Comparison of ENCODE assay signal across 9 mouse cellular contexts in genomic region chr8:125198420-125199196, GRCm38 (mm10).
DNase-seq lines count a peak whose midpoint lies in the region; ATAC-seq and TF ChIP-seq lines count a peak whose summit lies in the region.
"Had no signal": no experiment of that assay in that cellular context is flagged by ENCODE, and none has a peak within 500 bp of the region (broad histone marks: within the 10 kb centered on the region; RNA-seq: fewer than 3 reads in every experiment).

No protein-coding gene starts in this region.

- no peak for ATAC-seq in hindbrain, embryonic 13.5 days (ENCODE audit: low FRiP score)
- no peak for ATAC-seq in hindbrain, postnatal 0 days
- ATAC-seq in embryonic facial prominence, embryonic 13.5 days (ENCODE audit: insufficient number of reproducible peaks, insufficient read depth, low FRiP score, low TSS enrichment, low read depth), result no peak
- no peak for ATAC-seq in intestine, embryonic 16.5 days
- peak; percentile 59; the same call in 1 of the 2 replicates for ATAC-seq in lung, embryonic 16.5 days (ENCODE audit: low read depth)

- no peak for DNase-seq in hindbrain, postnatal 0 days (ENCODE audit: low spot score)
- DNase-seq in cerebellum, adult 18-20 months, result no peak
- no peak for DNase-seq in frontal cortex, postnatal 25 days (ENCODE audit: low spot score in 2 of 2)
- no peak for DNase-seq in gastrocnemius, postnatal 36 days

- H3K27ac ChIP-seq in hindbrain, embryonic 13.5 days, result peak overlapping the region; percentile 41; the same call in 1 of the 2 replicates
- no peak overlapping the region for H3K27ac ChIP-seq in hindbrain, postnatal 0 days
- H3K27ac ChIP-seq in embryonic facial prominence, embryonic 13.5 days, result peak overlapping the region; percentile 55; the same call in 1 of the 2 replicates
- 0 out of 2 replicates have a peak overlapping the region, but pooled peaks have one; percentile 33 for H3K27ac ChIP-seq in intestine, embryonic 16.5 days (ENCODE audit: low read length)
- H3K27ac ChIP-seq in lung, embryonic 16.5 days (ENCODE audit: low read length), result peak overlapping the region; percentile 75

- TF ChIP-seq CTCF in hindbrain, postnatal 0 days (IDR thresholded peaks at IDR 0.05; ENCODE audit: low read depth), result no peak

- H3K9ac ChIP-seq in hindbrain, embryonic 13.5 days, result no peak overlapping the region
- no peak overlapping the region for H3K9ac ChIP-seq in hindbrain, postnatal 0 days (replicated peaks; ENCODE audit: low read length)
- H3K9ac ChIP-seq in embryonic facial prominence, embryonic 13.5 days, result no peak overlapping the region
- no peak overlapping the region for H3K9ac ChIP-seq in intestine, embryonic 16.5 days (ENCODE audit: low read depth, low read length)
- H3K9ac ChIP-seq in lung, embryonic 16.5 days (ENCODE audit: low read length), result no peak overlapping the region; the same call in 1 of the 2 replicates
- H3K9ac ChIP-seq: limb, embryonic 12.5 days had no signal

- WGBS in hindbrain, embryonic 13.5 days, result 77% methylated on average over 9 of the region's 9 CpGs
- WGBS in hindbrain, postnatal 0 days, result 82% methylated on average over 9 of the region's 9 CpGs
- WGBS in embryonic facial prominence, embryonic 13.5 days, result 74% methylated on average over 9 of the region's 9 CpGs
- 73% methylated on average over 9 of the region's 9 CpGs for whole genome bisulfite sequencing in intestine, embryonic 16.5 days
- WGBS in lung, embryonic 16.5 days, result 47% methylated on average over 9 of the region's 9 CpGs

- H3K9me3 ChIP-seq in hindbrain, embryonic 13.5 days, result no peaks in the 10 kb centered on the region
- H3K9me3 ChIP-seq in hindbrain, postnatal 0 days (ENCODE audit: low read length), result no peaks in the 10 kb centered on the region
- H3K9me3 ChIP-seq in embryonic facial prominence, embryonic 13.5 days, result no peaks in the 10 kb centered on the region
- H3K9me3 ChIP-seq in intestine, embryonic 16.5 days (ENCODE audit: control insufficient read depth, low read length), result no peaks in the 10 kb centered on the region
- H3K9me3 ChIP-seq in lung, embryonic 16.5 days (ENCODE audit: control insufficient read depth, low read length), result no peaks in the 10 kb centered on the region
- H3K9me3 ChIP-seq: limb, embryonic 12.5 days had no signal

- intact Hi-C loops in gastrocnemius, postnatal 36 days (cut with DNase I), result no loop called here

- peaks cover 37% of the 10 kb centered on the region for H3K4me1 ChIP-seq in hindbrain, embryonic 13.5 days (replicated peaks)
- peaks cover 4% of the 10 kb centered on the region; the same call in 1 of the 2 replicates for H3K4me1 ChIP-seq in hindbrain, postnatal 0 days (ENCODE audit: insufficient read depth, low read length)
- peaks cover 38% of the 10 kb centered on the region for H3K4me1 ChIP-seq in embryonic facial prominence, embryonic 13.5 days
- peaks cover 7% of the 10 kb centered on the region for H3K4me1 ChIP-seq in intestine, embryonic 16.5 days (ENCODE audit: control insufficient read depth, insufficient read depth, low read length)
- H3K4me1 ChIP-seq in lung, embryonic 16.5 days (replicated peaks; ENCODE audit: control insufficient read depth, insufficient read depth, low read length), result no peaks in the 10 kb centered on the region; the same call in 1 of the 2 replicates

- no peak overlapping the region for H3K4me2 ChIP-seq in hindbrain, embryonic 13.5 days
- no peak overlapping the region for H3K4me2 ChIP-seq in hindbrain, postnatal 0 days (ENCODE audit: low read depth, low read length)
- H3K4me2 ChIP-seq in embryonic facial prominence, embryonic 13.5 days, result no peak overlapping the region
- no peak overlapping the region for H3K4me2 ChIP-seq in intestine, embryonic 16.5 days (ENCODE audit: low read depth, low read length)
- no peak overlapping the region for H3K4me2 ChIP-seq in lung, embryonic 16.5 days (ENCODE audit: low read depth, low read length)
- H3K4me2 ChIP-seq: limb, embryonic 12.5 days had no signal

- peaks cover 11% of the 10 kb centered on the region for H3K27me3 ChIP-seq in hindbrain, embryonic 13.5 days
- H3K27me3 ChIP-seq in hindbrain, postnatal 0 days (ENCODE audit: insufficient read depth, low read length), result no peaks in the 10 kb centered on the region
- peaks cover 18% of the 10 kb centered on the region; the same call in 1 of the 2 replicates for H3K27me3 ChIP-seq in embryonic facial prominence, embryonic 13.5 days
- H3K27me3 ChIP-seq in intestine, embryonic 16.5 days (replicated peaks; ENCODE audit: control insufficient read depth, insufficient read depth, low read length), result no peaks in the 10 kb centered on the region
- H3K27me3 ChIP-seq in lung, embryonic 16.5 days (ENCODE audit: control insufficient read depth, insufficient read depth, low read depth, low read length), result no peaks in the 10 kb centered on the region

- no peak overlapping the region for H3K4me3 ChIP-seq in hindbrain, embryonic 13.5 days
- H3K4me3 ChIP-seq in hindbrain, postnatal 0 days (ENCODE audit: low read length), result no peak overlapping the region
- H3K4me3 ChIP-seq in embryonic facial prominence, embryonic 13.5 days, result no peak overlapping the region
- H3K4me3 ChIP-seq in intestine, embryonic 16.5 days (ENCODE audit: low read length), result no peak overlapping the region
- no peak overlapping the region for H3K4me3 ChIP-seq in lung, embryonic 16.5 days (ENCODE audit: low read length)
- H3K4me3 ChIP-seq: limb, embryonic 12.5 days had no signal

- no peaks in the 10 kb centered on the region for H3K36me3 ChIP-seq in hindbrain, embryonic 13.5 days
- H3K36me3 ChIP-seq in hindbrain, postnatal 0 days (ENCODE audit: insufficient read depth, low read length), result no peaks in the 10 kb centered on the region
- no peaks in the 10 kb centered on the region for H3K36me3 ChIP-seq in embryonic facial prominence, embryonic 13.5 days
- H3K36me3 ChIP-seq in intestine, embryonic 16.5 days (ENCODE audit: control insufficient read depth, insufficient read depth, low read length), result no peaks in the 10 kb centered on the region
- no peaks in the 10 kb centered on the region for H3K36me3 ChIP-seq in lung, embryonic 16.5 days (ENCODE audit: control insufficient read depth, insufficient read depth, low read length)
- H3K36me3 ChIP-seq: limb, embryonic 12.5 days had no signal
